Mouse (Mus musculus): ENCODE results near the gene Slc7a1. TPM values are rescaled to one million over a fixed set of nuclear protein-coding genes. Genes with fewer than 3 reads are reported as not detected.

The Slc7a1 gene
- polyA plus RNA-seq, 1 experiment from 2014 or later, result 12.3 TPM

- no peak overlapping the region for H3K9ac ChIP-seq (ENCODE audit: low read depth, low read length)
- DNase-seq (ENCODE audit: low spot score) (no peak), ATAC-seq (replicated peaks; ENCODE audit: low FRiP score, low read depth) (no peak)
- H3K4me1 ChIP-seq (replicated peaks; ENCODE audit: insufficient read depth, low read length), result no peaks in the 10 kb centered on the region; the same call in 1 of the 2 replicates
- no peak for TF ChIP-seq CTCF (IDR thresholded peaks at IDR 0.05; ENCODE audit: low read depth)
- no peak overlapping the region for H3K4me2 ChIP-seq (ENCODE audit: low read length)
- no peaks in the 10 kb centered on the region for H3K9me3 ChIP-seq (replicated peaks; ENCODE audit: low read length)
- no peaks in the 10 kb centered on the region for H3K27me3 ChIP-seq (ENCODE audit: insufficient read depth, low read length)
- 73% methylated on average over 8 of the region's 8 CpGs for WGBS
- H3K4me3 ChIP-seq (replicated peaks; ENCODE audit: low read depth, low read length), result no peak overlapping the region
- 0 out of 2 replicates have a peak, but pooled peaks cover 3% of the 10 kb centered on the region for H3K36me3 ChIP-seq (ENCODE audit: insufficient read depth, low read length)
- H3K27ac ChIP-seq, result no peak overlapping the region
Observed at GRCm38 (mm10) chr5:148348153-148348552, 51.6 kb downstream of the Slc7a1 start.

- 0 out of 2 replicates have a peak, but pooled peaks cover 3% of the 10 kb centered on the region for H3K36me3 ChIP-seq (ENCODE audit: insufficient read depth, low read length)
- peaks cover 7% of the 10 kb centered on the region; the same call in 1 of the 2 replicates for H3K4me1 ChIP-seq (replicated peaks; ENCODE audit: insufficient read depth, low read length)
- ATAC-seq (replicated peaks; ENCODE audit: low FRiP score, low read depth), result no peak
- H3K9ac ChIP-seq (ENCODE audit: low read depth, low read length), result no peak overlapping the region
- no peak for DNase-seq (ENCODE audit: low spot score)
- no peaks in the 10 kb centered on the region for H3K27me3 ChIP-seq (ENCODE audit: insufficient read depth, low read length)
- 93% methylated on average over 8 of the region's 8 CpGs for WGBS
- H3K4me3 ChIP-seq (replicated peaks; ENCODE audit: low read depth, low read length), result no peak overlapping the region
- H3K9me3 ChIP-seq (replicated peaks; ENCODE audit: low read length), result no peaks in the 10 kb centered on the region
- H3K27ac ChIP-seq, result no peak overlapping the region
- H3K4me2 ChIP-seq (ENCODE audit: low read length), result no peak overlapping the region
- TF ChIP-seq CTCF (IDR thresholded peaks at IDR 0.05; ENCODE audit: low read depth), result peak; percentile 28; the same call in 1 of the 2 replicates
Observed at GRCm38 (mm10) chr5:148346543-148346942, 53.2 kb downstream of the Slc7a1 start.

GRCm38 (mm10) chr5:148344374-148344773 is 55.3 kb downstream of the Slc7a1 start:
- Histone ChIP-seq H3K9me3 (replicated peaks; ENCODE audit: low read length) (no peaks in the 10 kb centered on the region), H3K9ac (ENCODE audit: low read depth, low read length) (no peak overlapping the region), H3K27me3 (ENCODE audit: insufficient read depth, low read length) (no peaks in the 10 kb centered on the region), H3K4me1 (replicated peaks; ENCODE audit: insufficient read depth, low read length) (peaks cover 7% of the 10 kb centered on the region; the same call in 1 of the 2 replicates), H3K27ac (no peak overlapping the region), H3K4me3 (replicated peaks; ENCODE audit: low read depth, low read length) (no peak overlapping the region), H3K4me2 (ENCODE audit: low read length) (no peak overlapping the region), H3K36me3 (ENCODE audit: insufficient read depth, low read length) (0 out of 2 replicates have a peak, but pooled peaks cover 3% of the 10 kb centered on the region)
- WGBS, result 70% methylated on average over 5 of the region's 5 CpGs
- no peak for DNase-seq (ENCODE audit: low spot score)
- TF ChIP-seq CTCF (IDR thresholded peaks at IDR 0.05; ENCODE audit: low read depth), result no peak
- ATAC-seq (replicated peaks; ENCODE audit: low FRiP score, low read depth), result no peak

- TF ChIP-seq CTCF (IDR thresholded peaks at IDR 0.05; ENCODE audit: low read depth), result no peak
- 0 out of 2 replicates have a peak, but pooled peaks cover 3% of the 10 kb centered on the region for H3K36me3 ChIP-seq (ENCODE audit: insufficient read depth, low read length)
- H3K9ac ChIP-seq (ENCODE audit: low read depth, low read length), result peak overlapping the region; percentile 35; the same call in 1 of the 2 replicates
- peak overlapping the region; percentile 51 for H3K4me2 ChIP-seq (ENCODE audit: low read length)
- ATAC-seq (replicated peaks; ENCODE audit: low FRiP score, low read depth), result peak; percentile 84
- H3K9me3 ChIP-seq (replicated peaks; ENCODE audit: low read length), result no peaks in the 10 kb centered on the region
- no peaks in the 10 kb centered on the region for H3K27me3 ChIP-seq (ENCODE audit: insufficient read depth, low read length)
- peak overlapping the region; percentile 11; the same call in 1 of the 2 replicates for H3K4me3 ChIP-seq (replicated peaks; ENCODE audit: low read depth, low read length)
- peaks cover 7% of the 10 kb centered on the region; the same call in 1 of the 2 replicates for H3K4me1 ChIP-seq (replicated peaks; ENCODE audit: insufficient read depth, low read length)
- peak; percentile 92 for DNase-seq (ENCODE audit: low spot score)
- H3K27ac ChIP-seq, result peak overlapping the region; percentile 68
- 21% methylated on average over 26 of the region's 26 CpGs for WGBS
Observed at GRCm38 (mm10) chr5:148342061-148342741, 57.5 kb downstream of the Slc7a1 start.

GRCm38 (mm10) chr5:148339126-148339525 is 60.6 kb downstream of the Slc7a1 start:
- Histone ChIP-seq H3K4me1 (replicated peaks; ENCODE audit: insufficient read depth, low read length) (peaks cover 7% of the 10 kb centered on the region; the same call in 1 of the 2 replicates), H3K27me3 (ENCODE audit: insufficient read depth, low read length) (no peaks in the 10 kb centered on the region), H3K9me3 (replicated peaks; ENCODE audit: low read length) (no peaks in the 10 kb centered on the region), H3K27ac (no peak overlapping the region), H3K9ac (ENCODE audit: low read depth, low read length) (no peak overlapping the region), H3K4me3 (replicated peaks; ENCODE audit: low read depth, low read length) (no peak overlapping the region), H3K4me2 (ENCODE audit: low read length) (no peak overlapping the region), H3K36me3 (ENCODE audit: insufficient read depth, low read length) (0 out of 2 replicates have a peak, but pooled peaks cover 3% of the 10 kb centered on the region)
- WGBS, result 87% methylated on average over 5 of the region's 5 CpGs
- no peak for ATAC-seq (replicated peaks; ENCODE audit: low FRiP score, low read depth)
- no peak for TF ChIP-seq CTCF (IDR thresholded peaks at IDR 0.05; ENCODE audit: low read depth)
- no peak for DNase-seq (ENCODE audit: low spot score)

GRCm38 (mm10) chr5:148332622-148332974 is 67.1 kb downstream of the Slc7a1 start:
- ATAC-seq (replicated peaks; ENCODE audit: low FRiP score, low read depth) (peak; percentile 61), DNase-seq (ENCODE audit: low spot score) (peak; percentile 93)
- no peak overlapping the region for H3K9ac ChIP-seq (ENCODE audit: low read depth, low read length)
- no peaks in the 10 kb centered on the region for H3K4me1 ChIP-seq (replicated peaks; ENCODE audit: insufficient read depth, low read length)
- 0 out of 2 replicates have a peak, but pooled peaks cover 10% of the 10 kb centered on the region for H3K36me3 ChIP-seq (ENCODE audit: insufficient read depth, low read length)
- TF ChIP-seq CTCF (IDR thresholded peaks at IDR 0.05; ENCODE audit: low read depth), result peak; percentile 92
- H3K27ac ChIP-seq, result no peak overlapping the region
- no peaks in the 10 kb centered on the region for H3K27me3 ChIP-seq (ENCODE audit: insufficient read depth, low read length)
- 39% methylated on average over 8 of the region's 8 CpGs for WGBS
- no peak overlapping the region for H3K4me3 ChIP-seq (replicated peaks; ENCODE audit: low read depth, low read length)
- no peak overlapping the region for H3K4me2 ChIP-seq (ENCODE audit: low read length)
- no peaks in the 10 kb centered on the region for H3K9me3 ChIP-seq (replicated peaks; ENCODE audit: low read length)

Measured in kidney, postnatal 0 days (tissue).